Mouse (Mus musculus): ENCODE results near the gene Nkapl. TPM values are rescaled to one million over a fixed set of nuclear protein-coding genes. Genes with fewer than 3 reads are reported as not detected.
"Not testable (repeated sequence)": the region's sequence is repeated elsewhere in the genome, so short reads cannot be mapped to it uniquely, and the experiment has no call there.

Gene Nkapl
- 0.66 TPM in 1 of 2 replicates, not detected in the other for polyA plus RNA-seq (2011; ENCODE audit: insufficient read depth, insufficient read length, low replicate concordance, missing spikeins)

- Histone ChIP-seq H3K27ac (ENCODE audit: control insufficient read depth, insufficient read depth, low read depth, low read length, poor library complexity) (no peak within 1 kb of the TSS; the same call in 1 of the 2 replicates), H3K4me3 (replicated peaks; ENCODE audit: control insufficient read depth, low read depth, low read length) (peak within 1 kb of the TSS; percentile 81), H3K4me1 (ENCODE audit: control insufficient read depth, insufficient read depth, low read length) (no peaks in the 10 kb centered on the region)
- 1% methylated on average over 54 of the region's 54 CpGs for WGBS
- TF ChIP-seq CTCF (IDR thresholded peaks at IDR 0.05; ENCODE audit: control insufficient read depth, insufficient read depth, low read length) (no peak), POLR2A (IDR thresholded peaks at IDR 0.05; ENCODE audit: borderline replicate concordance, control insufficient read depth, low read depth, low read length) (no peak; the same call in 1 of the 2 replicates)
Measured at GRCm38 (mm10) chr13:21468061-21469019, at the start of gene Nkapl. Gene Nkapl (minus strand): TSS chr13:21468509.

DNA sequence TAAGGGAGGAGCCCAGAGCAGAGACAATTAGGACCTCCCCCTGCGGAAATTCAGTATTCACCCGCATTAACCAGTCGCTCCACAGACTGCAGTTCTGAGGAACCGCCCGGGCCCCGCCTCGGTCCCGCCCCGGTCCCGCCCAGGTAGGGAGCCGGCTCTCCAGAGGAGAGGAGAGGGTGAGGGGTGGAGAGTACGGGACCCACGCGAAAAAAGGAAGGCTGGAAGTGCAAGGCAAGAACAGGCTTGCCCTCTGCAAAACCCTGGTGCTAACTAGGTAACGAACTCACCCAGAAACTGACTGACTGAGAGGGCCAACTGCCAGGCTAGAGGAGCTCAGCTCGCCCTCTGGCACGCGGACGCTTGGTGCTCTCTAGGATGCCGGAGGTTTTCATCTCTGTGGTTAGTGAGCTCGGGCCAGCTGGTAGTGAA lies 37.9 kb upstream of the Nkapl start:
- TF ChIP-seq CTCF (IDR thresholded peaks at IDR 0.05; ENCODE audit: control insufficient read depth, insufficient read depth, low read length) (no peak), POLR2A (IDR thresholded peaks at IDR 0.05; ENCODE audit: borderline replicate concordance, control insufficient read depth, low read depth, low read length) (no peak)
- H3K4me3 ChIP-seq (replicated peaks; ENCODE audit: control insufficient read depth, low read depth, low read length), result peak overlapping the region; percentile 84
- peak overlapping the region; percentile 16; the same call in 1 of the 2 replicates for H3K27ac ChIP-seq (ENCODE audit: control insufficient read depth, insufficient read depth, low read depth, low read length, poor library complexity)
- H3K4me1 ChIP-seq (ENCODE audit: control insufficient read depth, insufficient read depth, low read length), result no peaks in the 10 kb centered on the region
- WGBS, result under 1% methylated on average over 21 of the region's 21 CpGs

DNA sequence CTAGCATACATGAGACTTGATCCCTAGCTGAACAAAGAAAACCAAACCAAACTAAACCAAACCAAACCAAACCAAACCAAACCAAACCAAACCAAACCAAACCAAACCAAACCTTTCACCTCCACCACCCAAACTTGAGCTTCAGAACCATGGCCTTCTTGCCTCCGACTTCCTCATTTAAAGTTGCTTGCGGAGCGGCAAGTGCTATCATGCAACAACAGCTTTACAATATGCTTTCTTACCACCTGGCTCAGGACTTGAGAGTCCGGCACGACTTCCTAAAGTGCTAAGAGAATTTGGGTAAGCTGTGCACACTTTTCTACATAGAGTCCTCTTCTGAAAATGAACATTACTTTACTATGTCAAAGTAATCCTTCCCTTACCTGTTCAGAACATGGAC lies 34.0 kb upstream of the Nkapl start:
- TF ChIP-seq CTCF (IDR thresholded peaks at IDR 0.05; ENCODE audit: control insufficient read depth, insufficient read depth, low read length) (no peak), POLR2A (IDR thresholded peaks at IDR 0.05; ENCODE audit: borderline replicate concordance, control insufficient read depth, low read depth, low read length) (no peak)
- Histone ChIP-seq H3K4me3 (replicated peaks; ENCODE audit: control insufficient read depth, low read depth, low read length) (no peak overlapping the region), H3K27ac (ENCODE audit: control insufficient read depth, insufficient read depth, low read depth, low read length, poor library complexity) (no peak overlapping the region), H3K4me1 (ENCODE audit: control insufficient read depth, insufficient read depth, low read length) (no peaks in the 10 kb centered on the region)
- WGBS, result 79% methylated on average over 5 of the region's 5 CpGs

GRCm38 (mm10) chr13:21501182-21501581 lies 32.9 kb upstream of the Nkapl start, which contains the start of gene Gm11273:
Gene Gm11273 (minus strand): TSS chr13:21501418.
- not testable (repeated sequence) for H3K4me3 ChIP-seq (replicated peaks; ENCODE audit: control insufficient read depth, low read depth, low read length); H3K4me1 ChIP-seq (ENCODE audit: control insufficient read depth, insufficient read depth, low read length); H3K27ac ChIP-seq (ENCODE audit: control insufficient read depth, insufficient read depth, low read depth, low read length, poor library complexity)
- WGBS, result 86% methylated on average over 17 of the region's 17 CpGs

DNA sequence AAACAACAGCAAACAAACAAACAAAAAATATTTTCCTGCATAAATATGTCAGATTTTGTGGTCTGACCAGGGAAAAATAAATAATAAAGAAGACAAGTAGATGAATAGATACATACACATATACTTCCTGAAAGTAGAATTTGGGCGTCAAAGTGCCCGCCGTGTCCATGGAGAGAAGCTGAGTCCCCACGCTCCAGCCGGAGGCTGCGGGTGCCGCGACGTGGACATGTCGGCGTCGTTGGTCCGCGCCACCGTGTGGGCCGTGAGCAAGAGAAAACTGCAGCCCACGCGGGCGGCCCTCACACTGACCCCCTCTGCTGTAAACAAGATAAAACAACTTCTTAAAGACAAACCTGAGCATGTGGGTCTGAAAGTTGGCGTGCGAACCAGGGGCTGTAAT lies 26.8 kb upstream of the Nkapl start, which contains the start of gene AK157302:
Gene AK157302, plus strand, starts transcription at position 144 of the 400 bp plus-strand sequence.
- Histone ChIP-seq H3K27ac (ENCODE audit: control insufficient read depth, insufficient read depth, low read depth, low read length, poor library complexity) (no peak within 1 kb of the TSS), H3K4me3 (replicated peaks; ENCODE audit: control insufficient read depth, low read depth, low read length) (no peak within 1 kb of the TSS), H3K4me1 (ENCODE audit: control insufficient read depth, insufficient read depth, low read length) (no peaks in the 10 kb centered on the region)
- 89% methylated on average over 21 of the region's 21 CpGs for WGBS
- no peak for TF ChIP-seq POLR2A (IDR thresholded peaks at IDR 0.05; ENCODE audit: borderline replicate concordance, control insufficient read depth, low read depth, low read length)
- TF ChIP-seq CTCF (IDR thresholded peaks at IDR 0.05; ENCODE audit: control insufficient read depth, insufficient read depth, low read length), result no peak

- H3K27ac ChIP-seq (ENCODE audit: control insufficient read depth, insufficient read depth, low read depth, low read length, poor library complexity), result no peak overlapping the region
- H3K4me3 ChIP-seq (replicated peaks; ENCODE audit: control insufficient read depth, low read depth, low read length), result no peak overlapping the region
- WGBS, result 88% methylated on average over 5 of the region's 5 CpGs
- no peaks in the 10 kb centered on the region for H3K4me1 ChIP-seq (ENCODE audit: control insufficient read depth, insufficient read depth, low read length)
- no peak for TF ChIP-seq CTCF (IDR thresholded peaks at IDR 0.05; ENCODE audit: control insufficient read depth, insufficient read depth, low read length)
- TF ChIP-seq POLR2A (IDR thresholded peaks at IDR 0.05; ENCODE audit: borderline replicate concordance, control insufficient read depth, low read depth, low read length), result no peak
Measured at GRCm38 (mm10) chr13:21492847-21493246, 24.5 kb upstream of the Nkapl start.

DNA sequence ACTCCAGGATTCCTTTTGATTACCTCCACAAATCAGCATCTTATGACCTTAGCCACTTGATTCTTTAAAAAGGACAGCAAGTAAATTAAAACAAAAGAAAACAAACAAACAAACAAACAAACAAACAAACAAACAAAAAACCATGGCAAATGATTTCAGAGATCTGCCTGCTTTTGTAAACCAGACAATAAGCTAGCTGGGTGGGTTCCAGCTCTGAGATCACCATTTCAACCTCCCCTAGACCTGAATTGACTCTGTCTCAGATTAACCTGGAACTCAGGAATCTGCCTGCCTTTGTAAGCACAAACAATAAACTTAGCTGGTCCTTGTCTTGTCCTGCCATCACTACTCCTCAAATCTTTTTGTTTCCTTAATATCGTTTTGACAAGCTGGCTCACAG lies 18.6 kb upstream of the Nkapl start:
- WGBS, result 77% methylated on average over 1 of the region's 1 CpGs
- Histone ChIP-seq H3K4me3 (replicated peaks; ENCODE audit: control insufficient read depth, low read depth, low read length) (no peak overlapping the region), H3K4me1 (ENCODE audit: control insufficient read depth, insufficient read depth, low read length) (no peaks in the 10 kb centered on the region), H3K27ac (ENCODE audit: control insufficient read depth, insufficient read depth, low read depth, low read length, poor library complexity) (no peak overlapping the region)
- no peak for TF ChIP-seq POLR2A (IDR thresholded peaks at IDR 0.05; ENCODE audit: borderline replicate concordance, control insufficient read depth, low read depth, low read length)
- no peak for TF ChIP-seq CTCF (IDR thresholded peaks at IDR 0.05; ENCODE audit: control insufficient read depth, insufficient read depth, low read length)

GRCm38 (mm10) chr13:21478759-21479670 lies 10.7 kb upstream of the Nkapl start, which contains the start of the genes Zkscan4 and Gm10065:
Gene Zkscan4 (plus strand): TSS chr13:21478907.
Gene Gm10065 (minus strand): TSS chr13:21479441.
- peak within 1 kb of the TSS; percentile 68 for H3K4me3 ChIP-seq (replicated peaks; ENCODE audit: control insufficient read depth, low read depth, low read length)
- WGBS, result 4% methylated on average over 31 of the region's 31 CpGs
- not testable (repeated sequence) for H3K27ac ChIP-seq (ENCODE audit: control insufficient read depth, insufficient read depth, low read depth, low read length, poor library complexity); H3K4me1 ChIP-seq (ENCODE audit: control insufficient read depth, insufficient read depth, low read length)
